Mouse (Mus musculus) spleen, adult 2 months (tissue): ENCODE measurements at regions not wholly inside any gene's neighbourhood (a gene's known extent, or its start where the extent isn't known, plus 50 kb on each side); places are given as distances from the start of the nearest gene placed in this dataset.

ENCODE experiments used
- DNase-seq, 2 experiments: peaks; one replicate each; pipeline versions ENCODE4 v3.0.0 to v3.0.0-alpha.2; 2012 to 2021; ENCODE audit warnings: low spot score in 2 of 2, low read depth in 1 of 2
- H3K27ac ChIP-seq: fragments of 200-500 bp; 2 replicates; pipeline ENCODE4 v1.5.1; 2012; ENCODE audit warnings: low read length, inconsistent platforms; ENCODE audit not compliant: insufficient read depth
- H3K27me3 ChIP-seq: fragments of 200-500 bp; 2 replicates; pipeline ENCODE4 v1.6.1; 2012; ENCODE audit warnings: mild to moderate bottlenecking, moderate library complexity, low read length, inconsistent platforms; ENCODE audit not compliant: control insufficient read depth, insufficient read depth
- H3K36me3 ChIP-seq: fragments of 200-500 bp; 2 replicates; pipeline ENCODE4 v1.6.1; 2012; ENCODE audit warnings: mild to moderate bottlenecking, low read length, inconsistent platforms; ENCODE audit not compliant: control insufficient read depth, insufficient read depth
- H3K4me1 ChIP-seq: fragments of 200-500 bp; 2 replicates; pipeline ENCODE4 v1.6.1; 2011; ENCODE audit warnings: inconsistent platforms; ENCODE audit not compliant: control insufficient read depth, insufficient read depth, insufficient read length
- H3K4me3 ChIP-seq: fragments of 200-500 bp; 2 replicates; pipeline ENCODE4 v1.5.1; 2011; ENCODE audit warnings: mild to moderate bottlenecking, inconsistent platforms; ENCODE audit not compliant: insufficient read depth, insufficient read length; ENCODE audit errors: extremely low read depth
- CTCF ChIP-seq: fragments of 200-500 bp; IDR thresholded peaks from 2 replicates; pipeline ENCODE4 v1.5.1; 2011; ENCODE audit warnings: mild to moderate bottlenecking, inconsistent platforms; ENCODE audit not compliant: insufficient read depth, insufficient read length, insufficient replicate concordance; ENCODE audit errors: extremely low read depth
- POLR2A ChIP-seq: fragments of 200-500 bp; IDR thresholded peaks from 2 replicates; pipeline ENCODE4 v1.6.1; 2011; ENCODE audit warnings: low read depth, low read length, inconsistent platforms
- WGBS: fragments of 180-500 bp; shearing (Covaris S2); methylation state at CpG from one replicate; pipeline ENCODE4 v1.1.7; 2018; 5-methylcytosine and 5-hydroxymethylcytosine counted together

DNA sequence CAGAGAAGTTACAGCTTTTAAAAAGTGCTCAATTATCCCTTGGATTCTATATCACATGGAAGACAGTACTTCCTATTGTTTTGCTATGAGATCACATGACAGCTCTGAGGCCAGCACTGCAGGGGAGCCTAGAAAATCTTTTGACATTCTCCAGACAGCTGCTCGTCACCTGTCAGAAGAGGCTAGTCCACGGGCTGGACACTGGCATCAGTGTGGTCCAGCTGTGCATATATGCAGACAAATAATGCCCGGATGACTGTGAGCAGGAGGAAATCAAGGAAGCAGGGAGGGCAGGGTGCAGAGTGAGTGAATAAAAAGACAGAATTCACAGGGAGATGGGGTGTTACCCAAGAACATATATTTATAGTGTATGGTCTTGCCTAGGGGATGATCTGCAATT lies 270.4 kb downstream of the Rnf144a start:
- WGBS, result 68% methylated on average over 3 of the region's 3 CpGs
- no peak overlapping the region for H3K27ac ChIP-seq
- no peaks in the 10 kb centered on the region for H3K27me3 ChIP-seq
- no peak overlapping the region for H3K4me3 ChIP-seq
- DNase-seq, result no peak
- H3K36me3 ChIP-seq, result no peaks in the 10 kb centered on the region
- no peak for TF ChIP-seq POLR2A
- TF ChIP-seq CTCF, result no peak
- H3K4me1 ChIP-seq, result no peaks in the 10 kb centered on the region

DNA sequence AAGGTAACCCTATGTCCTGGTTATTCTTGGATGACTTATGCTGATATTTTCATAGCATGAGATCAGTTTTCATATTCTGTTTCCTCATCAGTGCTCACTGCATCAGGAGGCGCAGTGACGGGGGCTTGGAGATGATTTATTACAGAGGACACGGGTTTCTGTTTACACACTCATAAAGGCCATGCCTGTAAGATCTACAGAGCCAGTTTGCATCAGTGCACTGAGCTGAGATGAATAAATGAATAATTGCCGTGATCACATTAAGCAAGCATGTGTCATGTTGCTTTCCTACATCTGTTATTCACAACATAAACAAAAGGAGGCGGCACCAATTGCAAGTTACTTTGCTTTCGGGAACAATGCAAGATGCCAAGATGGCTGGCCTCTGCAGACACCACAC lies 271.6 kb downstream of the Rnf144a start:
- H3K27ac ChIP-seq, result no peak overlapping the region
- H3K36me3 ChIP-seq, result no peaks in the 10 kb centered on the region
- H3K27me3 ChIP-seq, result no peaks in the 10 kb centered on the region
- no peak for DNase-seq
- no peak overlapping the region for H3K4me3 ChIP-seq
- no peaks in the 10 kb centered on the region for H3K4me1 ChIP-seq
- TF ChIP-seq CTCF (no peak), POLR2A (no peak)
- WGBS, result 64% methylated on average over 6 of the region's 6 CpGs

DNA sequence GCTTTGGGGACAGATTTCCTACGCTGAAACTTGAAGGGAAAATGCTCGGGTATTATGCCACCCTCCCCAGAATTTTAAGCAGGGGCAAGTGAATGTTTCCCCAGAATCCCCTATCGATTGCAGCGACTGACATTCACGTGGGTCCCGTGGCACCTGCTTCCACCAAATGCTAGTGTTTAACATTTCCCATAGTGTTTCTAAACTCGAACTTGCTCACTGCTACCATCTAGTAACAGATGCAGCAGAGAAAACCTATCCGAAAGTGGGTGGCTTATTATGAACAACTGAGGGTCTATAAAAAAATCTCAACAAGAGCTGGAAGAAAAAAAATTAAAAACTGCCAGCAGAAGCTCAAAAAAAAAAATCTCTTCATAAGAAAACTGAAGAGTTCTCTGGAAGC lies 284.2 kb downstream of the Rnf144a start:
- H3K27ac ChIP-seq, result no peak overlapping the region
- WGBS, result 86% methylated on average over 8 of the region's 8 CpGs
- no peaks in the 10 kb centered on the region for H3K4me1 ChIP-seq
- no peak for TF ChIP-seq POLR2A
- no peak for TF ChIP-seq CTCF
- H3K4me3 ChIP-seq, result no peak overlapping the region
- no peaks in the 10 kb centered on the region for H3K27me3 ChIP-seq
- no peaks in the 10 kb centered on the region for H3K36me3 ChIP-seq
- DNase-seq, result no peak

DNA sequence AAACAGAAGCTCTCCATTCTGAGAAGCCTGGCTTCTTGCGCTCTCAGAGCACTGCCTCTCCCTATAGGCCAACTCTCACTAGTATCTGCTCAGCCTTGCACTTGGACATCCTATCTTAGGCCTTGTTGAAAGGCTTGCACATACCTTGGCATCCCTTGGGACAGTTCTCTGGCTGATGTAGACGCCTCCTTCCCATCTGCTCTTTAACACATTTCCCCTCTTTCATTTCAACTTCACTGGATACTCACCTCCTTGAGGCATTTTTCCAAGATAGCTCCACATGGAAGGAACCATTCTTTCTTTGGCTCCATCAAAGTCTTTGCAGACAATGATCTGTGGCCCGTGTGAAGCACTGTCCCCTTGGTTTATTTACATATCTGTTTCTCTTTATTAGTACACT lies 285.0 kb downstream of the Rnf144a start:
- Histone ChIP-seq H3K27ac (no peak overlapping the region), H3K27me3 (no peaks in the 10 kb centered on the region), H3K4me1 (no peaks in the 10 kb centered on the region), H3K4me3 (no peak overlapping the region), H3K36me3 (no peaks in the 10 kb centered on the region)
- DNase-seq, result no peak
- TF ChIP-seq CTCF (no peak), POLR2A (no peak)
- 86% methylated on average over 3 of the region's 3 CpGs for WGBS

DNA sequence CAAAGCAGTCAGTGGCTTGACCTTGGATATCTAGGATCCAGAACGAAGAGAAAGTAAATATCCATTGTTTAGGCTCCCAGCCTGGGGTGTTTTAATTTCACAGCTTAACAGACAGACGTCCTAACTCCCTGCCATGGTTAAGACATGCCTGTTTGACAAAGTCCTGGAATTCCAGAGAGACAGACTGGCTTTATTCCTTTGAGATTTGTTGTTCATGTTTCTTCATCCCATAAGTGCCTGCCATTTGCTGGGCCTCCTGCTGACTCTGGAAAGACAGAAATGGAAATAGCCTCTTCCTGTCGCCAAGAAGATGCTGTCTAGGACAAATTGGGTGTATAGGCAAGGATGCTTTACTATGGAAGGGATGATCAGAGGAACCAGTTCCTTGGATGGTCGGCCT lies 285.5 kb downstream of the Rnf144a start:
- WGBS, result 70% methylated on average over 4 of the region's 4 CpGs
- Histone ChIP-seq H3K4me1 (no peaks in the 10 kb centered on the region), H3K27ac (no peak overlapping the region), H3K4me3 (no peak overlapping the region), H3K27me3 (no peaks in the 10 kb centered on the region), H3K36me3 (no peaks in the 10 kb centered on the region)
- no peak for DNase-seq
- TF ChIP-seq CTCF, result no peak
- TF ChIP-seq POLR2A, result no peak

DNA sequence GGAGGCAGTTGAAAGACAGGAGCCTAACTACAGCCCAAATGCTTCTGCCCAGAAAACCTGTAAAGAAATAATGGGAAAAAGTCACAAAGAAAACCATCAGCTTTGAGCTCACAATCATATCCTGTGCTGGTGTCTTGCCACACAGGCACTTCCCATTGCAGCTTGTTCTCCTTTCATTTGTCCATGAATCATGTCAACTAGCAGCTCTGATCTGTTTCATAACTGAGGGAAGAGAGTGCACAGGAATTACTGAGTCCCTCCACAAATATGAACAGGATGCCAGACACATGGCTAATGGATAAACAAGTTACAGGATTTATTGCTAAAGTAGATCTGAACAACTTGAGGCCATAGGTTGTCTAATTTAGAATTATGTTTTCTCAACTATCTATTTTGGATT lies 286.2 kb downstream of the Rnf144a start:
- Histone ChIP-seq H3K27ac (no peak overlapping the region), H3K4me3 (no peak overlapping the region), H3K36me3 (no peaks in the 10 kb centered on the region), H3K27me3 (no peaks in the 10 kb centered on the region), H3K4me1 (no peaks in the 10 kb centered on the region)
- no peak for DNase-seq
- TF ChIP-seq POLR2A, result no peak
- no peak for TF ChIP-seq CTCF

DNA sequence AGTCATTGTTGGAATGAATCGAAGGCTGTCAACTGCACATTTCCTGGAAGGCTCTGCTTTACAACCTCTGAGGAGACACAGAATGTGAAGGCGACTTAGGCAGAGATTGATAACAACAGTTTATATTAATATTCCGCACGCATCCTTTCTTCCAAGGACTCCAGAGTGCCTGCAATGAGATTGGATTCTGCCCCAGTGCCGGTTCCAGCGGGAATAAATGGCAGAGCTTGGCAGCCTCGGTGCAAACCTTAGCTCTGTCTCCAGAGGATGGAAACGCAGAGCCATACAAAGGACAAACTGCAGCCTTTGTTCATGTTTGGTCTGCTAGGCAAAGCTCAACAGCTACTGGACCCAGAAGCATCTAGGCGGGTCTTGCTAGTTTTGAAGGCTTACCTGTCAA lies 288.8 kb downstream of the Rnf144a start:
- no peaks in the 10 kb centered on the region for H3K36me3 ChIP-seq
- no peak overlapping the region for H3K27ac ChIP-seq
- 90% methylated on average over 9 of the region's 9 CpGs for WGBS
- no peak for DNase-seq
- H3K27me3 ChIP-seq, result no peaks in the 10 kb centered on the region
- no peak for TF ChIP-seq POLR2A
- no peak for TF ChIP-seq CTCF
- H3K4me3 ChIP-seq, result no peak overlapping the region
- no peaks in the 10 kb centered on the region for H3K4me1 ChIP-seq

DNA sequence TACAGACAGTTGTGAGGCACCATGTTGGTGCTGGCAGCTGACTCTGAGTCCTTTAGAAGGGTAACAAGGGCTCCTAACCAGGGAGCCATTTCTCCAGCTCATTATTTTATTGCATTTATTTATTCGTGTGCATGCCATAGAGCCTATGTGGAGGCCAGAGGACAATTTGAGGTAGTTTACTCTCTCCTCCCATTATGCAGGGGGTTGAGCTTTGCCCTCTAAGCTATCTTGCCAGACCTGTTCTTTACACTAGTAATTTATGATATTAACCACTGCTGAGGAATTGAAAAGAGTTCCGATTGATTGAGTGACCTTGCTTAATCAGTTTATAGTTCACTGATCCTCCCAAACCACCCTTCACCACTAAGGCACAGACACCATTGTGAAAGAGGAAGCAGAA lies 290.8 kb downstream of the Rnf144a start:
- Histone ChIP-seq H3K4me1 (no peaks in the 10 kb centered on the region), H3K27me3 (no peaks in the 10 kb centered on the region), H3K4me3 (no peak overlapping the region), H3K36me3 (no peaks in the 10 kb centered on the region), H3K27ac (no peak overlapping the region)
- no peak for TF ChIP-seq CTCF
- no peak for TF ChIP-seq POLR2A
- DNase-seq, result no peak
- WGBS, result 93% methylated on average over 2 of the region's 2 CpGs
